Mouse (Mus musculus) heart, adult 9 months (tissue): ENCODE results near the gene Bcl2l12.

Experiments used
- DNase-seq, 2 experiments: peaks; one replicate each; pipeline ENCODE4 v3.0.0; 2022; ENCODE audit warnings: low spot score in 2 of 2

The Bcl2l12 gene

DNA sequence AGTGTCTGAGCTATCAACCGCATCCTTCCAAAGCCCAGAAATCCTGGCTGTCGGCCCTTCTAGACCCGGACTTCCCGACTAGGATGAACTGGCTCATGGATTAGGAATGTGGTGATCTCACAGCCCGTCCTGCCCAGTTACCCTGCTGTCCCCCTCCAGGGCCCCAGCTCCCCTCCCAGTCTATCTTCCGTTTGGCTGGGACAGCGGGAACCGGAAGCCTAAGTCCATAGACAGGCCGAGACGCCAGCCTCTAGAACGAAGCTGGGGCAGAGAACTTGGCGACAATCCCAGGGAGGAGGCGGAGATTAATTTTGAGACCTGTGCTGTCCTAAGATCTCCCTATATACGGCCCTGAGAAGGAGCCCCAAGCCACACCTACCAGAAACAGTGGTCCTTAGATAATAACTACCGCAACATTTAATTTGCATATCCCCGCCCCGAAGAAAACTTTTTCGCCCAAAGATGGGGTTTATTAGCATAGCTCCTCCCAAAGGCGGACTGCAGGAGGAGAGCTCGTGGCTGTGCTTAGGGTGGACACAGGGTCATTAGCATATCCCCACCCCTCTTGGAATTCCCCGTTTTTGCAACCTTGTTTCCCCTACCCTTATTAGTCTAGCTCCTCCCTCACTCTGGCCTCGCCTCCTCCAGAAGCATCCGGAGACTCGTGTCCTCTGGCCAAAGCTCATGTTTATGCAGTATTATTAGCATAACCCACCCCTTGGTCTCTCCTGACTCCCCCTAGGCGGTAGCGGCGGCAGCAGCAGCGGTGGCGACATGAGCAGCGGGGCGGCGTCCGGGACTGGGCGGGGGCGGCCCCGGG, 18.9 kb upstream of the Bcl2l12 start, which contains the start of gene Rras:
TSS of gene Rras (plus strand) at position 720 of the 820 bp plus-strand sequence.
- DNase-seq = peak; percentile 99

GRCm38 (mm10) chr7:45016761-45017160, 18.2 kb upstream of the Bcl2l12 start:
- DNase-seq = no peak

DNA sequence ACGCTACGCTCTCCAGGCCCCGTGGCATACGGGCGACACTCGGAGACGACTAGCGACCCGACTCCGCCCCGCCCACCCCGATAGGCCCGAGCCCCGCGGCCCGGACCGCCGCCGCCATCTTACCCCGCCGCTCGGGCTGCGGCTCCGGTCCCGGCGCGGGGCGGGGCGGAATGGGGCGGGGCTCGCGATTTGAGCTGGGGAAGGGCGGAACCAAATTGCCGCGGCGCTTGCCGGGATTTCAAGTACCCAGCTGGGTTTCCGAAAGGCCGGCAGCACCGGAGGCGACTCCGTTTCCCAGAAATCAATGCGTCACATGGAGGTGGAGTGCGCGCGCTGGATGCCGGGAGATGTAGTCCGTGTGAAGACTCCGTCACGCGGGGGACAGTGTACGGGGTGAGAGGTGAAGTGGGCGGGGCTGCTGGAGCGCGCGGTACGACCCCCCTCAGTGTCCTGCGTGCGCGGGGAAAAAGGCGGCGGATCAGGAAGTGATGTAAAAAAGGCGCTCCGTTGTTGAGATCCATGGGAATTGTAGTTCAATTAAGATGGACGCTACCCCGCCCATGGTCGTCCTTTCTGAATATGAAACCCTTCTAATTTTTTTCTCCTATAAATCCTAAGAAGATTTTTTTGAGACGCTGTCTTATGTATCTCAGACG, 17.6 kb upstream of the Bcl2l12 start, which contains the start of gene Scaf1:
TSS of gene Scaf1 (minus strand) at position 407 of the 656 bp plus-strand sequence.
- DNase-seq = peak; percentile 100

DNA sequence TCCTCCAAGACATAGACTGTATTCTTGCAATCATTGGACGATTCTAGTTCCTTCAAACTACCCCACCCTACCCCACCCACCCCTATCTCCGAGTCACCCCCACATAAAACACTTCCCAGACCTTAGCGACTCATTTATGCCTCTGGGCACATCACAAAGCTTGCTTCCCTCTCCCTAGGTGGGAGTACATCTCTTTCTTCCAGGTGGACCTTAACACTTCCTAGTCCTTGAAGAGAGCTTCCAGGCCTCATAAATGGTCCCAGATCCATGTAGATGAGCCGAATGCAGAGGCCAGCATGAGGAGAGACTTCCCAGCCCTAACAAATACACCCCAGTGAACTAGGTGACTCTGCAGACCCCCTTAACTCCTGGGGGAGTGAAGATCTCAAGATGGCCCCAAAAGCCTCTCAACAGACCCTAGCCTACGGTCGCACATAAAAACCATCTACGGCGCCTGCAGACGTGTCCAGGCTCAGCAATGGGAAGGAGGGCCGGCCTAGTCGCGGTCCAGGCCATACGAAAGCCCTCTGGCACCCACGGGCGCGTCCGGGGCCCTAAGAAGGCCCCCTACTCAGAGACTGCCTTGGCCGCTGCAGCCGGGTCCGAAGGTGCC, 16.9 kb upstream of the Bcl2l12 start:
- DNase-seq = no peak

GRCm38 (mm10) chr7:45014096-45014451, 15.6 kb upstream of the Bcl2l12 start:
- no peak for DNase-seq

DNA sequence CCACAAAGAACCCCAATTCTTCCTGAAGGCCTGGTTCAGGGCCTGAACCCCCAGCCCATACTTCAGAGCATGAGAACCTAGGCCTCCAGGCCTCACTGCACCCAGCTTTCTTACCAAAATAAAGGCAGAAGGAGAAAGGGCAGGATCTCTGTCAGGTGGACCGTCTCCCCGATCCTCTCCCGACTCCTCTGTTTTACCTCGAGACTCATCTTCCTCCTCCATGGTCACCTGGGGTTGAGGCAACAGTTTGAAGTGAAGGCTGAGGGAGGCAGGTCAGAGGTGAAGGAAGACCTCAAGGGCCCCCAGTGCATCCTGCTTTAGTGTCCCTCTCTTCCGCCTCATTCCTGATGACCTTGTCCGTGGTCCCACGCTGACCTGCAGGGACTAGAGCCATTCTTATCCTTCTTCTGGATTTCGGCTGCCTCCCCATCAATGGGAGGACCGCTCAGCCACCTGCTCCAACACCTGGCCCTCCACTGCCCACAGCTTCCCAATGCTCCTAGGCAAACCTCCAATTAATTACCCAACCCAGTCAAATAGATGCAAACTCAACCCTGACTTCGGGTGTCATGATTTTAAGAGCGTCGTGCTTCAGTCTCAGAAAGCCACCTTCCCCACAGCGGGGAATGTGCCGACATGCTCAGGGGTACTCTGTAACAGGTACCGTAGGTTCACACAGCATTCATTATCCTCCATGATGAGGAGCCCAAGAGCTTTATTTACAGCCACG, 15.0 kb upstream of the Bcl2l12 start:
- no peak for DNase-seq

- DNase-seq = no peak
These were observed 14.3 kb upstream of the Bcl2l12 start for GRCm38 (mm10) chr7:45012824-45013223.

- DNase-seq = no peak
These were observed 13.5 kb upstream of the Bcl2l12 start for GRCm38 (mm10) chr7:45012011-45012410.

- DNase-seq = no peak
These were observed 9.9 kb upstream of the Bcl2l12 start for GRCm38 (mm10) chr7:45008411-45008810.

GRCm38 (mm10) chr7:45007846-45008245, 9.3 kb upstream of the Bcl2l12 start:
- no peak for DNase-seq

DNA sequence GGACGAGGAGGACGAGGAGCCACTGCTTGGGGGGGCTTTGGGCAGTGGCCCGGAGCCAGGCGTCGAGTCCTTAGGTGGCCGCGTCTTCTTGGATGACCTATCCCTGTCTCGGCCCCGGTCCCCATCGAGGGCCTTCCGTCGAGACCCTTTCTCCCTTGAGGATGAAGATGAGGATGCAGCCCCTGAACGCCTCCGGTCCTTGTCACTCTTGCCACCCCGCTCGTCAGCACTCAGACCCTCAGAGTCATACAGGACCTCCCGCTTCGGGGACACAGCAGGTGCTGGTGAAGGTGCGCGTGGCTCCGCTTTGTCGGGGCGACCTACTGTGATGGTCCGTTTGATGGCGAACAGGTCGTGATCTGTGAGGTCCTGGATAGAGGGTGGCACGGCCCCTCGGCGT, 8.6 kb upstream of the Bcl2l12 start:
- DNase-seq = no peak

DNA sequence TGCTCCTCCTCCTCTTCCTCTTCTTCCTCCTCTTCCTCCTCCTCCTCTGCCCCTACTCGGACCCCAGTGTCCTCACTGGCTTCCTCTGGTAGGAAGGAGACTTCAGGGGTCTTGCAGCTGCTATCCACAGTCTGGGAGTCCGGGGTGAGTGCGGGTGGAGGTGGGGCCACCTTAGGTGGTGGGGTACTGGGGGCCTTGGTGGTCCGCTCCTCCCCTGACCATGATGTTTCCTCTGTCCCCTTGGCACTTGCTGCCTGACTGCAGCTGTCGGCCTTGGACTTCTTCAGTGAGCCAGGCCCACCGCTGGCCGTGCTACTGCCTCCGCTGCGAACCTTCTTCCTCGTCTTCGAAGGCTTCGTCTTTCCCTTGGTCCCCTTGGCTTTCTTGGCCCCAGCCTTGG, 8.0 kb upstream of the Bcl2l12 start:
- no peak for DNase-seq

DNA sequence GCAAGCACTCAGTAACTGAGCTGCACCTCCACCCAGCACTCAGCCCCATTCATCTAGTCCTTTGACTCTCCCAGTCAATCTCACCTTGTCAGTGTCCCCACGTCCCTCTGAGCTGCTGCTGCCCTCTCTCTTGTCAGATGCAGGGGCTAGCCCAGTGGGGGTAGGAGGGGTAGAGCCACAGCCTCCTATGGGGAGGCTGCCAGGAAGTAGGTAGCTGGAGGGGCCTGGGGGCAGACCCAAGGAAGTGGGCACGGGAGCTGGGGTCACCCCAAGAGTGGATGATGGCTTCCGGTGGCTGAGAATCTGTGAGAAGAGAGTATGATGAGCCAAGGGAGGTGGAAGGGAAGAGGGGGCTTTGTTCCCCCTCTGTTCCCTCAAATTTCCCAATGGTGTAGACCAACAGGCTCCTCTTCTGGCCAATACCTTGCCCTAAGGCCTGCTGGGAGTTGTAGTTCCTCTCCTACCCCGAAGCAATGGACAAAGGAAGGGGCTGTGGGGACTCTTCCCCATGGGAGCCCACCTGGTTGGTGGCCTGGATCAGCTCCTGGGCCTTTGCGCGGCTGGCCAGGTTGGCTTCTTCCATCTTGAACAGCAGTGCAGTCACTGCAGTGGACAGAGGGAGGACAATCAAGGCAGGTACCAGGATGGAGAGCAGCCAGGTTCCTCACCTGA, 6.9 kb upstream of the Bcl2l12 start:
- DNase-seq = no peak

GRCm38 (mm10) chr7:45004546-45004945, 6.0 kb upstream of the Bcl2l12 start:
- DNase-seq = no peak

DNA sequence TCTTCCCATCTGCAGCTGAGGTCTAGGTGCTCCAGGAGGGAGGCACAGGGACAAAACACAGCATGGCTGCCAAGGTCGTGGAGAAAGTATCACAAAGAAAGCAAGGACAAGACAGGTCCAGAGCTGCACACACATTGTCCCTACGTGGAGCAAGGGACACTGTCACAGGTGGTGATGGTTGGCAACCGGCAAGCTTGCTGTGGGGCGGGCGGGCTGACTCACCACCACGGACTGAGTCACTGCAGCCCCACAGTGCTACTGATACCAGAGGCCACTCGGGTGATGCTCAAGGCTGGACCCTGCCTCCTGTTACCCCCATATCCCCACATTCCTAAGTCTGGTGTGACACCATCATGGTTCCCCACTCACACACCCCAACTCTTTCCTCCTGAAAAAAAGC, 3.9 kb upstream of the Bcl2l12 start:
- no peak for DNase-seq

DNA sequence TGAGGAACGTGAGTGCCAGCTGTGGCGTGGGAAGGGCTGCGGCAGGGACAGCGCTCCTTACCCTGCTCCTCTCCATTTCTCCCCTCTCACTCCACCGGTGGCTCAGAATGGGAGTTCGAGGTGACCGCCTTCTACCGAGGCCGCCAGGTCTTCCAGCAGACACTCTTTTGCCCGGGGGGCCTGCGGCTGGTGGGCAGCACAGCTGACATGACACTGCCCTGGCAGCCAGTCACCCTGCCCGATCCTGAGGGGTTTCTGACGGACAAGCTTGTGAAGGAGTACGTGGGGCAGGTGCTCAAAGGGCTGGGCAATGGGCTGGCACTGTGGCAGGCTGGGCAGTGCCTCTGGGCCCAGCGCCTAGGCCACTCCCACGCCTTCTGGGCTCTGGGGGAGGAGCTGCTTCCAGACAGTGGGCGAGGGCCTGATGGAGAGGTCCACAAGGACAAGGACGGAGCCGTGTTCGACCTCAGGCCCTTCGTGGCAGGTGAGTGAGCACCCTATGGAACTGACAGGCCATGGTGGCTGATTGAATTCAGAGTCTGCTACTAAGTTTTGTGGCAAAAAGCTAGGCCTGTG, 2.1 kb upstream of the Bcl2l12 start:
- no peak for DNase-seq

DNA sequence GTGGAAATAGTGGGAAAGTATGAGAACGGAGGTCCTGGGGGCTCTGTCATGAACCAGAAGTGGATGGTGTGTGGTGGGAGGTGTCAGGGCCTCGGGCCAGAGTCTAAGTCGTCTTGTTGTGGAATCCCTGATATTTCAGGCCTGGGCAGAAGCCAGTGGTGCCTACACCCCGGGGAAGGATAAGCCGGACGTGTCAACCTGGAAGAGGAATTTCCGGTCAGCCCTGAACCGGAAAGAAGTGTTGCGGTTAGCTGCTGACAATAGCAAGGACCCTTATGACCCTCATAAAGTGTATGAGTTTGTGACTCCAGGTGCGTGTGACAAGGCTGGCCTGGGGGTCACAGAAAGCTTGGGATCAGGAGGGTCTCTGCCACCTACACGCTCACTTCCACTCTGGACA, 1.2 kb upstream of the Bcl2l12 start:
- no peak for DNase-seq

DNA sequence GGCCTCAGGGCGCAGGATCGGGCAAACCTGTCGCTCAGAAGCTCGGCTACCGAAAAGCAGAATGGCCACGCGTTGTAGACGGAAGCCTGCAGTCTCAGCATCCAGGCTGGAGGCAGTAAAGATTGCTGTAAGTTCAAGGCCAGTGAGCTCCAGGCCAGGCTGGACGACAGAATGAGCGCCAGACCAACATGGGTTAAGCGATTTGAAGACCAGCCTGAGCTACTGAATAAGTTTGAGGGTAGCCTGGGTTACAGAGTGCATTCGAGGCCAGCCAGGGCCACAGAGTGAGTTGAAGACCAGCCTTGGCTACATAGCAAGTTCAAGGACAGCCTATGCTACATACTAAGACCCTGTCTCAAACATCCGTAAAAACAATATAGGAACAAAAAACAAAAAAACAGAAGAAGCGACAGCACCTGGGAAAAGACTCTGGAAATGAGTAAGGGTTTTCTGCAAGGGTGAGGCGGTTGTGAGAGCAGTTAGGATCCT, 528 bp downstream of the Bcl2l12 start:
- DNase-seq = no peak

DNA sequence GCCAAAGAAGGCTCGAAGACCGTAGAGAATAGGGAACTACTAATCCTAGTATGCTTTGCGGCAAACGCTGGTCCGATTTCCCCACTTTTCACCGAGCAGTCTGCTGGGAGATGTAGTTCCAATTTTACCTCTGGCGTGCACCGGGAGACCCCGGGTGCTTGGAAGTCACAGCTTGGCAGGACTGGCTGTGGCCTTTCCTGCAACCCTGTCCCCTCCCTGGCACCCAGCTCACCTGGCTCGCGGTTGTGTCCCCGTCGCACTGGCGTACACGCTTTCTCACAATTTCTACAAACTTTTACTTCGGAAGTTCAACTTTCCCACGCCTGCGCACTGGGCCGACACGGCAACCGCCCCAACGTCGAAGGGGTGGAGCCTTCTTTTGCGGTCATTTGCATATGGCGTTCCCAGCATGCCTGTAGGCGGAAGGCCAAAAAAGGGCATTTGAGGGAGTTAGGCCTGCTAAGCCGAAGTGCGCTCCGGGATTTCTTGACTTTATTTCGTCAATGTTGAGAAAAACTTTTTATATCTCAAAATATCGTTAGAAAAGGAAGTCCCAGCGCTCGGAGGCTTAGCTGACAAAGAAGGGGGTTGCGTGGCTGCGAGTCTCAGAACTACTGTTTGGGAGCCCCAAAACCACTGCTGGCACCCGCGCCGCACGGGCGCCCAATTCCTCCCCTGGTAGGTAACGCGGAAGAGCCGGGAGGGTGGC, 1.1 kb downstream of the Bcl2l12 start, which contains the start of gene Irf3:
TSS of gene Irf3 (plus strand) at position 418 of the 709 bp plus-strand sequence.
- DNase-seq = peak; percentile 96 to 98

DNA sequence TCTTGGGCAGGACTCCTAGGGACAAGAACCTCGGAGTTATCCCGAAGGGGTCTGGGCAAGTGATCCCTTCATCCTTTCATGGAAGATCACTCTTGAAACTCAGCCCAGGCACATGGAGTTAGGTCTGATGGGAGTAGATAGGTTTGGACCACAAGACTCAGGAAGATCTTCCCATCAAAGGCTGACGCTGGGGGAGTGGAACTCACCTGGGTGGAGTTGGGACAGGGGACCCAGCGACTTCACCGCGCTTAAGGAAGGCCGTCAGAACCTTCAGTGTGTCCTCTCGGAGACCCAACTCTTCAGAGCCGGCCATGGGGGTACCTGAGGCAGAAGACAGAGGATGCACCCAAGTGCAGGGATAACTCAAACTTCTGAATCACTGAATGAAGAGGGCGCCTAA, 1.8 kb downstream of the Bcl2l12 start:
- DNase-seq = no peak
